Mouse (Mus musculus): ENCODE results near the gene Bmpr2. TPM values are rescaled to one million over a fixed set of nuclear protein-coding genes. Genes with fewer than 3 reads are reported as not detected.

Gene Bmpr2
- 1 to 10 TPM in 1 of 2 experiments, under 1 TPM in 1; 0.21 to 1.9 TPM for polyA plus RNA-seq (2012; fragmentation: generic; extraction: Trizol)

DNA sequence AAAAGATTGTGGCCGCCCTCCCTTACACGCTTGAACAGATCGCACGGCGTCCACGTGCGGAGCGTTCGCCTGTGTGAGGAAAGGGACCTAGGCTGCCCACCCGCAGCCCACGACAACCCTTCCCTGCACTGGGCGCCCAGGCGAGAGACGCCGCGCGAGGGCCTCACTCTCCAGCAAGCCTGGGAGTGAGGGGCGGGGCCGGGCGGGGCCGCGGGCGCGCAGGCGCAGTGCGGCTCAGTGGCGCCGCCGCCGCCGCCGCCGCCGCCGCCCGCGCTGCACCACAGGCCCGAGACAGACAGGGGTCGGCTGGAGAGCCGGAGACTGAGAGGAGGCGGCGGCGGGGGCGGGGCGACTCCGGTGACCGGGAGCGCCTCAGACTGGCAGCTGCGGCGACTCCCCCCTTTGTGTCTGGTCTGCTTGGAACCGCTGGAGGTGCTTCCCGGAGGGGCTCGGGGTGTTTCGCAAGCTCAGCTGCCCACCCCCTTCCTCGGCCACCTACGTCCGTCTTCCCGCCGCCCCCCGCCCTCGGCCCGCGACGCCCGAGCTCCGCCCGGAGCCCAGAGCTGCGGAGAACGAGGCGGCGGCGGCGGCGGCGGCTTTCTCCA is at the start of gene Bmpr2:
Bmpr2 (plus strand) TSS at position 237 of the 605 bp plus-strand sequence.

DNA sequence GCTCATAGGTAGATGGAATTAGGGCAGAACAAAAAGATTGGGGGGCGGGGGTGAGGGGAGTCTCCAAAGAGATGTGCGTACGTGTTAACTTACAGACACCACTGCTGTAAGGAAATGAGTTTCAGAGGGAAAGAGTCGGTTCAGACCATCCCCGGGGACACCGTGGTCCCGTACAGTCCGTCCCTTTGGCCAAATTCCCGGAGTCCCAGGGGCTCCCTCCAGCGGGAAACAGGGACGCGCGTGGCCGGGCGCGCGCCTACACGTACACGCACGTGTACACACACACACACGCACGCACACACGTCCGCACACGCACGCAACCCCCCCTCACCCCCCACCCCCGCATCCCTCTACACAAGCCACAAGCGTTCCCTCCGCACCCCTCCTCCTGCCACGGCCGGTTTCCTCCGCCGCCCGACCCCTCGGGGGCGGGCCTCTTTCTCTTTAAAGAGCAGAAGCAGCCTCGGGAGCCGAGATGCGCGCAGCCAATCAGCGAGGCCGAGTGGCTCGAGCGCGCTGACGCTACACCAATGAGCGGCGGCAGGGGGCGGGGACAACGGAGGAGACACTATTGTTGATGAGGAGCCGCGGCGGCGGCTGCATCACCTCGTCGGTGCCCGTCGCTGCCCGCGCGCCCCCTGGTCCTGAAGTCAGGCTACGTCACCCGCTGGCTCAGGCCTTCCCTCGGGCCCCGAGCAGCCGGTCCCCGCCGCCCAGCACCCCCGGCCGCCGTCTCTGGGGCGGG is 149.4 kb downstream of the Bmpr2 start, which contains the start of gene Fam117b:
Fam117b (plus strand) TSS at position 594 of the 745 bp plus-strand sequence.

Other genes starting within 250 kb of the Bmpr2 start
- gene Gm973, start 247.1 kb upstream of the Bmpr2 start, polyA plus RNA-seq (2012; fragmentation: generic; extraction: Trizol): under 1 TPM in 1 of 2 experiments, not detected in 1; 0.08 TPM
- 10 to 100 TPM in 1 of 2 experiments, 1 to 10 TPM in 1; 6.6 to 82.0 TPM for gene Sumo1, start 92.6 kb upstream of the Bmpr2 start, polyA plus RNA-seq (2012; fragmentation: generic; extraction: Trizol)
- gene Nop58, start 78.4 kb upstream of the Bmpr2 start, polyA plus RNA-seq (2012; fragmentation: generic; extraction: Trizol): 10 to 100 TPM; 15.0 to 23.8 TPM
- 1 to 10 TPM in 1 of 2 experiments, under 1 TPM in 1; 0.83 to 3.5 TPM for gene Fam117b, start 149.6 kb downstream of the Bmpr2 start, polyA plus RNA-seq (2012; fragmentation: generic; extraction: Trizol)